Mouse (Mus musculus) CH12F3 (cell line): ENCODE results near the gene Kcnh1.

Source experiments
- in situ Hi-C: fragments of 300-500 bp; cut with MboI; formaldehyde crosslinking; loops from 2 replicates; pipeline ENCODE4 v1.14.3; 2020; ENCODE audit warnings: low sequenced_read_pairs

Gene Kcnh1

GRCm38 (mm10) chr1:192313571-192313972 is 123.0 kb downstream of the Kcnh1 start:
- in situ Hi-C loops, result no loop called here

GRCm38 (mm10) chr1:192314044-192314443 is 123.5 kb downstream of the Kcnh1 start:
- in situ Hi-C loops, result no loop called here

- in situ Hi-C loops, result no loop called here
Observed at GRCm38 (mm10) chr1:192315392-192316070, 125.0 kb downstream of the Kcnh1 start.

- in situ Hi-C loops, result no loop called here
Observed at GRCm38 (mm10) chr1:192324223-192324622, 133.6 kb downstream of the Kcnh1 start.

GRCm38 (mm10) chr1:192327052-192327451 is 136.5 kb downstream of the Kcnh1 start:
- in situ Hi-C loops, result no loop called here

GRCm38 (mm10) chr1:192331207-192331606 is 140.6 kb downstream of the Kcnh1 start:
- in situ Hi-C loops, result no loop called here

- in situ Hi-C loops, result no loop called here
Observed at GRCm38 (mm10) chr1:192336029-192336428, 145.5 kb downstream of the Kcnh1 start.

GRCm38 (mm10) chr1:192339361-192340077 is 148.9 kb downstream of the Kcnh1 start:
- in situ Hi-C loops, result no loop called here

GRCm38 (mm10) chr1:192341774-192342173 is 151.2 kb downstream of the Kcnh1 start:
- in situ Hi-C loops, result no loop called here

- in situ Hi-C loops, result no loop called here
Observed at GRCm38 (mm10) chr1:192343996-192344395, 153.4 kb downstream of the Kcnh1 start.

GRCm38 (mm10) chr1:192347327-192347726 is 156.8 kb downstream of the Kcnh1 start:
- in situ Hi-C loops, result no loop called here

GRCm38 (mm10) chr1:192356231-192356630 is 165.7 kb downstream of the Kcnh1 start:
- in situ Hi-C loops, result no loop called here

- in situ Hi-C loops, result no loop called here
Observed at GRCm38 (mm10) chr1:192359212-192359611, 168.6 kb downstream of the Kcnh1 start.

GRCm38 (mm10) chr1:192368336-192368735 is 177.8 kb downstream of the Kcnh1 start:
- in situ Hi-C loops, result no loop called here

GRCm38 (mm10) chr1:192371943-192372614 is 181.5 kb downstream of the Kcnh1 start:
- in situ Hi-C loops, result no loop called here

GRCm38 (mm10) chr1:192378546-192379075 is 188.0 kb downstream of the Kcnh1 start:
- in situ Hi-C loops, result no loop called here

GRCm38 (mm10) chr1:192380596-192381041 is 190.0 kb downstream of the Kcnh1 start:
- in situ Hi-C loops, result no loop called here

- in situ Hi-C loops, result no loop called here
Observed at GRCm38 (mm10) chr1:192387624-192388023, 197.1 kb downstream of the Kcnh1 start.

GRCm38 (mm10) chr1:192391041-192391440 is 200.5 kb downstream of the Kcnh1 start:
- in situ Hi-C loops, result no loop called here

- in situ Hi-C loops, result no loop called here
Observed at GRCm38 (mm10) chr1:192392232-192392631, 201.7 kb downstream of the Kcnh1 start.

- in situ Hi-C loops, result no loop called here
Observed at GRCm38 (mm10) chr1:192399667-192400490, 209.3 kb downstream of the Kcnh1 start.
